Mouse (Mus musculus) layer of hippocampus, adult 2 months (tissue): ENCODE data around the gene Tagap. TPM values are rescaled to one million over a fixed set of nuclear protein-coding genes. Genes with fewer than 3 reads are reported as not detected.
"Not testable (repeated sequence)": the region's sequence is repeated elsewhere in the genome, so short reads cannot be mapped to it uniquely, and the experiment has no call there.

Source experiments
- DNase-seq, 2 experiments: peaks; one replicate each; pipeline ENCODE4 v3.0.0; 2022; ENCODE audit warnings: low spot score in 2 of 2
- H3K27ac ChIP-seq: fragments of 200-600 bp; 2 replicates; pipeline ENCODE4 v1.8.1; 2022
- H3K4me3 ChIP-seq: fragments of 200-600 bp; 2 replicates; pipeline ENCODE4 v1.8.1; 2022; ENCODE audit warnings: mild to moderate bottlenecking
- CTCF ChIP-seq: fragments of 200-600 bp; conservative IDR thresholded peaks from 2 replicates; pipeline ENCODE4 v1.8.1; 2022; ENCODE audit warnings: antibody characterized with exemption, mild to moderate bottlenecking, moderate library complexity
- total RNA-seq, 2 experiments: library from RNA; stranded (reverse); gene quantifications; 2 replicates each; pipeline ENCODE4 v1.2.3; 2021

Tagap gene
- total RNA-seq, 2 experiments from 2014 or later, result 4.8 to 5.0 TPM

GRCm38 (mm10) chr17:7922564-7922963 is 3.2 kb upstream of the Tagap start:
- TF ChIP-seq CTCF, result no peak
- DNase-seq, result no peak

GRCm38 (mm10) chr17:7924185-7924725 is 1.5 kb upstream of the Tagap start:
- no peak overlapping the region for H3K4me3 ChIP-seq
- DNase-seq, result no peak
- TF ChIP-seq CTCF, result no peak
- no peak overlapping the region for H3K27ac ChIP-seq

More at GRCm38 (mm10) chr17:7922564-7922963, 3.2 kb upstream of the Tagap start:
- Histone ChIP-seq H3K4me3 (no peak overlapping the region), H3K27ac (no peak overlapping the region)

- DNase-seq, result peak; percentile 60 to 77
- TF ChIP-seq CTCF, result peak; percentile 94
- no peak overlapping the region for H3K27ac ChIP-seq
- H3K4me3 ChIP-seq, result peak overlapping the region; percentile 0; the same call in 1 of the 2 replicates
Measured at GRCm38 (mm10) chr17:7927582-7928535, 2.1 kb downstream of the Tagap start.

- no peak for TF ChIP-seq CTCF
- no peak overlapping the region for H3K4me3 ChIP-seq
- DNase-seq, result no peak
- H3K27ac ChIP-seq, result no peak overlapping the region
Measured at GRCm38 (mm10) chr17:7928662-7929061, 2.9 kb downstream of the Tagap start.

- no peak overlapping the region for H3K4me3 ChIP-seq
- no peak overlapping the region for H3K27ac ChIP-seq
- TF ChIP-seq CTCF, result peak; percentile 64
- no peak for DNase-seq
Measured at GRCm38 (mm10) chr17:7929279-7929678, 3.5 kb downstream of the Tagap start.

GRCm38 (mm10) chr17:7931096-7931990 is 5.5 kb downstream of the Tagap start:
- H3K27ac ChIP-seq, result no peak overlapping the region
- no peak overlapping the region for H3K4me3 ChIP-seq
- DNase-seq, result no peak
- no peak for TF ChIP-seq CTCF

- not testable (repeated sequence) for H3K27ac ChIP-seq, H3K4me3 ChIP-seq, DNase-seq
Measured at GRCm38 (mm10) chr17:7932121-7932520, 6.3 kb downstream of the Tagap start.

- Histone ChIP-seq H3K4me3 (no peak overlapping the region), H3K27ac (no peak overlapping the region)
- TF ChIP-seq CTCF, result peak; percentile 78
- peak; percentile 34 to 37 for DNase-seq
Measured at GRCm38 (mm10) chr17:7939640-7940039, 13.8 kb downstream of the Tagap start.

- Histone ChIP-seq H3K27ac (peak within 1 kb of the TSS; percentile 89), H3K4me3 (peak within 1 kb of the TSS; percentile 68)
- peak; percentile 80 to 82 for DNase-seq
- peak; percentile 29 for TF ChIP-seq CTCF
Measured at GRCm38 (mm10) chr17:7945117-7946052, 19.6 kb downstream of the Tagap start, which contains the start of gene Rsph3a. Rsph3a (plus strand) TSS chr17:7945614.

- not testable (repeated sequence) for DNase-seq
- H3K4me3 ChIP-seq, result peak overlapping the region; percentile 68
- H3K27ac ChIP-seq, result peak overlapping the region; percentile 89
Measured at GRCm38 (mm10) chr17:7946053-7946627, 20.3 kb downstream of the Tagap start.

- not testable (repeated sequence) for H3K27ac ChIP-seq, H3K4me3 ChIP-seq, DNase-seq
Measured at GRCm38 (mm10) chr17:7951333-7951732, 25.5 kb downstream of the Tagap start.

- DNase-seq, H3K4me3 ChIP-seq, H3K27ac ChIP-seq: not testable (repeated sequence)
Measured at GRCm38 (mm10) chr17:7957242-7957641, 31.4 kb downstream of the Tagap start.

GRCm38 (mm10) chr17:7963333-7963732 is 37.5 kb downstream of the Tagap start:
- H3K27ac ChIP-seq, H3K4me3 ChIP-seq, DNase-seq: not testable (repeated sequence)

GRCm38 (mm10) chr17:7964398-7964797 is 38.6 kb downstream of the Tagap start:
- DNase-seq, H3K4me3 ChIP-seq, H3K27ac ChIP-seq: not testable (repeated sequence)

- DNase-seq, H3K27ac ChIP-seq, H3K4me3 ChIP-seq: not testable (repeated sequence)
Measured at GRCm38 (mm10) chr17:7968490-7968889, 42.7 kb downstream of the Tagap start.

- DNase-seq, H3K27ac ChIP-seq, H3K4me3 ChIP-seq: not testable (repeated sequence)
Measured at GRCm38 (mm10) chr17:7969782-7970181, 44.0 kb downstream of the Tagap start.
